Mouse (Mus musculus) thymus, adult 2 months (tissue): ENCODE data around the gene Gm28729.

ENCODE experiments used
- CTCF ChIP-seq: fragments of 200-500 bp; IDR thresholded peaks from 2 replicates; pipeline ENCODE4 v1.5.1; 2012; ENCODE audit warnings: mild to moderate bottlenecking, control low read depth, low read length, moderate library complexity, borderline replicate concordance; ENCODE audit not compliant: control insufficient read depth, poor library complexity, insufficient read depth; ENCODE audit errors: extremely low read depth
- POLR2A ChIP-seq: fragments of 200-500 bp; IDR thresholded peaks from 2 replicates; pipeline ENCODE4 v1.6.1; 2012; ENCODE audit warnings: mild to moderate bottlenecking, low read length, control low read depth, moderate library complexity; ENCODE audit not compliant: control insufficient read depth, poor library complexity, insufficient read depth; ENCODE audit errors: extremely low read depth

DNA sequence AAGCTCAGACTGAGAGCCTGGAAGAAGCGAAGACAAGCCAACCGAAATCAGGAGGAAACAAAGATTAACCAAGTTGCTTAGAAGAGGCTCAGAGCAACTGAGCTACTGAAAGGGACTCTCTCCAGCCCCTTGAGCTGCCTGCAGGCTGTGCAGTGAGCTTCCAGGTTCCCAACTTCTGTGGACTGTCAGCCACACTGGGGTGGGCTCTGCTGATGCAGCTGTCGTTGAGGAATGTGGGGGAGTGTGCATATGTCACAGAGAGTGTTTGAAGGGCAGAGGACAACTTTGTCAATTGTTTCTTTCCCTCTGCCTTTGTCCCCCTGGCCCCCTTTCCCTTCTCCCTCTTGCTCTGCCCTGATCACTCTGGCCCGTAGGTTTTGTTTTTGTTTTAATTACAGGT lies 72.1 kb downstream of the Gm28729 start:
- TF ChIP-seq CTCF (no peak), POLR2A (no peak)
